ENCODE assay signal across 1 mouse cellular context in genomic region chr6:72369557-72369956, GRCm38 (mm10).
TF ChIP-seq lines count a peak whose summit lies in the region.

No protein-coding gene starts in this region.

TF ChIP-seq in MEL, 35 proteins besides CTCF, POLR2A, EP300 and RAD21 (continued from another document):
- TF ChIP-seq MAZ (IDR thresholded peaks at IDR 0.05; ENCODE audit: low read depth, low read length) = no peak
- no peak for TF ChIP-seq E2F4 (IDR thresholded peaks at IDR 0.05; ENCODE audit: borderline replicate concordance, low read depth, low read length)
- TF ChIP-seq SMC3 (IDR thresholded peaks at IDR 0.05; ENCODE audit: low read depth, low read length) = no peak
- no peak for TF ChIP-seq USF2 (IDR thresholded peaks at IDR 0.05; ENCODE audit: borderline replicate concordance in 1 of 2, insufficient read depth in 1 of 2, low read depth in 1 of 2, low read length in 2 of 2)
- TF ChIP-seq TAL1 (IDR thresholded peaks at IDR 0.05; ENCODE audit: low read length) = no peak
